Mouse (Mus musculus): ENCODE results near the gene Desi1.

DNA sequence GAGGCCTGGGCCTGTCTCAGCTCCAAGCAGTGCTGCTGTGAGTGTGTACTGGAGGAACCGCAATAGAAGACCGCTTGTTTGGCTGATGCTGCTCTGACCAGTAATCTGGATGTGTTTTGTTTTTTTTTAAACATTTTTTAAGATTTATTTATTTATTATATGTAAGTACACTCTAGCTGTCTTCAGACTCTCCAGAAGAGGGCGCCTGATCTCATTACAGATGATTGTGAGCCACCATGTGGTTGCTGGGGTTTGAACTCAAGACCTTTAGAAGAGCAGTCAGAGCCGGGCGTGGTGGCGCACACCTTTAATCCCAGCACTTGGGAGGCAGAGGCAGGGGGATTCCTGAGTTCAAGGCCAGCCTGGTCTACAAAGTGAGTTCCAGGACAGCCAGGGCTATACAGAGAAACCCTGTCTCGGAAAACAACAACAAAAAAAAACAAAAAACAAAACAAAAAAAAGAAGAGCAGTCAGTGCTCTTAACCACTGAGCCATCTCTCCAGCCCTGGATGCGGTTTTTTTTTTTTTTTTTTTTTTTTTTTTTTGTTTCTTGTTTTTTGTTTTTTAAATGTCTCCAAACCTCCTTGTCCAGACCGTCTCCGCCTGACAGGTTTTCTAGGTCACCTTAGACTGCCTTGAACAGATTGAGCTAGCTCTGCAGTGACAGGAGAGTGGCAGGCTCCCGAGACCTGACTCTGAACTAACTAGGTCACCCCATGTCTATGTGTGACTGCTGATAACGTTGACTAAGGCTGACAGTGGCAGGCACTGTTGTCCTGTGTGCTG, 2.4 kb upstream of the Desi1 start:
- TF ChIP-seq CTCF (IDR thresholded peaks at IDR 0.05; ENCODE audit: control insufficient read depth, insufficient read depth, low read length) (no peak), POLR2A (IDR thresholded peaks at IDR 0.05; ENCODE audit: borderline replicate concordance, control insufficient read depth, low read depth, low read length) (no peak)

Data from bone marrow, adult 2 months (tissue).